ENCODE assay signal across 8 mouse cellular contexts in genomic region chr7:37770400-37771050, GRCm38 (mm10). TPM values are rescaled to one million over a fixed set of nuclear protein-coding genes. Genes with fewer than 3 reads are reported as not detected.
A peak's percentile ranks its signal among the peaks of the same experiment; 100 is the strongest.
DNase-seq lines count a peak whose midpoint lies in the region; ATAC-seq and TF ChIP-seq lines count a peak whose summit lies in the region.

No protein-coding gene starts in this region.

- peak overlapping the region; percentile 67 for H3K4me3 ChIP-seq in hindbrain, embryonic 12.5 days
- H3K4me3 ChIP-seq in left cerebral cortex, adult 2 months: peak overlapping the region; percentile 56

- ATAC-seq in hindbrain, embryonic 12.5 days (ENCODE audit: low FRiP score): peak; percentile 79

- H3K27ac ChIP-seq in hindbrain, embryonic 12.5 days: peak overlapping the region; percentile 93
- peak overlapping the region; percentile 57; the same call in 1 of the 2 replicates for H3K27ac ChIP-seq in left cerebral cortex, adult 2 months

- peaks cover 34% of the 10 kb centered on the region for H3K4me1 ChIP-seq in hindbrain, embryonic 12.5 days

- H3K9me3 ChIP-seq in hindbrain, embryonic 12.5 days (replicated peaks): no peaks in the 10 kb centered on the region

- TF ChIP-seq CTCF in left cerebral cortex, adult 2 months (IDR thresholded peaks at IDR 0.05): peak; percentile 68

- DNase-seq in ZHBTc4 (ENCODE audit: low read depth, low spot score): peak; percentile 89
- DNase-seq in cerebellum, postnatal 25 days: peak; percentile 91 to 94
- DNase-seq in frontal cortex, postnatal 36 days (ENCODE audit: low spot score in 2 of 2): peak; percentile 57 to 59
- peak; percentile 73 to 83 for DNase-seq in left cerebral cortex, adult 2 months (ENCODE audit: extremely low spot score in 1 of 2, low spot score in 2 of 2)
- DNase-seq in lung, postnatal 36 days: peak; percentile 40
- peak; percentile 70 to 81 for DNase-seq in right cerebral cortex, adult 2 months (ENCODE audit: low spot score in 2 of 2)
- no peak for DNase-seq in spleen, postnatal 14 days (ENCODE audit: low spot score in 2 of 2)

- intact Hi-C loops in left cerebral cortex, adult 2 months (cut with DNase I): loop anchor here (5.0 to 10.0 kb wide), 2 partner anchors 143 to 206 kb away; no protein-coding TSS in a partner anchor

- peak overlapping the region; percentile 74 for H3K9ac ChIP-seq in hindbrain, embryonic 12.5 days

- no peaks in the 10 kb centered on the region for H3K36me3 ChIP-seq in hindbrain, embryonic 12.5 days

- H3K4me2 ChIP-seq in hindbrain, embryonic 12.5 days (replicated peaks): peak overlapping the region; percentile 78

- H3K27me3 ChIP-seq in hindbrain, embryonic 12.5 days: peaks cover 9% of the 10 kb centered on the region; the same call in 1 of the 2 replicates

- 1% methylated on average over 57 of the region's 57 CpGs for WGBS in hindbrain, embryonic 12.5 days

RNA-seq across cellular contexts. Expression of gene Zfp536, which starts 2.9 kb away (rescaled TPM):
- 45.1 and 49.1 TPM in 2 replicates for polyA plus RNA-seq in hindbrain, embryonic 12.5 days (2016; fragmentation: Nextera tagmentation; extraction: Ambion mirVana)
- total RNA-seq in left cerebral cortex, adult 2 months (2021): 10 to 100 TPM; 35.1 to 43.5 TPM

Comparison
In these comparisons a context has a peak if more than half of its experiments do, and no peak if none do; other contexts are left out.
1. DNase-seq: peak in ZHBTc4 (single experiment), cerebellum, postnatal 25 days (2 of 2), frontal cortex, postnatal 36 days (2 of 2), left cerebral cortex, adult 2 months (2 of 2), lung, postnatal 36 days (single experiment) and right cerebral cortex, adult 2 months (2 of 2); none in spleen, postnatal 14 days (0 of 2).